ENCODE assay signal across 23 mouse cellular contexts in genomic region chr6:118307481-118307880, GRCm38 (mm10).
A peak's percentile ranks its signal among the peaks of the same experiment; 100 is the strongest.
DNase-seq lines count a peak whose midpoint lies in the region; ATAC-seq lines count a peak whose summit lies in the region.
"Had no signal": no experiment of that assay in that cellular context is flagged by ENCODE, and none has a peak within 500 bp of the region (broad histone marks: within the 10 kb centered on the region; RNA-seq: fewer than 3 reads in every experiment).

No protein-coding gene starts in this region.

- 33% methylated on average over 4 of the region's 4 CpGs for WGBS in kidney, embryonic 15.5 days

- no peak overlapping the region for H3K27ac ChIP-seq in kidney, embryonic 15.5 days
- H3K27ac ChIP-seq: embryonic facial prominence, embryonic 10.5 days; embryonic facial prominence, embryonic 12.5 days; forebrain, embryonic 13.5 days; forebrain, embryonic 15.5 days had no signal

- 0 out of 2 replicates have a peak, but pooled peaks have one; percentile 36 for ATAC-seq in kidney, embryonic 15.5 days (replicated peaks; ENCODE audit: low FRiP score)
- ATAC-seq: activated CD4-positive, CD25-positive, alpha-beta regulatory T cell, adult 4 months; CD4-positive, CD25-positive, alpha-beta regulatory T cell, adult 4 months; forebrain, embryonic 13.5 days; forebrain, embryonic 15.5 days; Patski had no signal

- H3K4me1 ChIP-seq in kidney, embryonic 15.5 days: peaks cover 16% of the 10 kb centered on the region

- H3K9me3 ChIP-seq in kidney, embryonic 15.5 days (replicated peaks): no peaks in the 10 kb centered on the region
- H3K9me3 ChIP-seq: embryonic facial prominence, embryonic 10.5 days; embryonic facial prominence, embryonic 12.5 days; forebrain, embryonic 13.5 days; forebrain, embryonic 15.5 days; G1E had no signal

- H3K4me3 ChIP-seq in kidney, embryonic 15.5 days (replicated peaks): no peak overlapping the region
- H3K4me3 ChIP-seq: embryonic facial prominence, embryonic 10.5 days; embryonic facial prominence, embryonic 12.5 days; forebrain, embryonic 13.5 days; forebrain, embryonic 15.5 days had no signal

- H3K9ac ChIP-seq in kidney, embryonic 15.5 days: no peak overlapping the region
- H3K9ac ChIP-seq: embryonic facial prominence, embryonic 12.5 days; forebrain, embryonic 13.5 days; forebrain, embryonic 15.5 days had no signal

- H3K36me3 ChIP-seq in kidney, embryonic 15.5 days: no peaks in the 10 kb centered on the region
- H3K36me3 ChIP-seq: embryonic facial prominence, embryonic 10.5 days; embryonic facial prominence, embryonic 12.5 days; forebrain, embryonic 15.5 days; G1E had no signal

- H3K4me2 ChIP-seq in kidney, embryonic 15.5 days: no peak overlapping the region
- H3K4me2 ChIP-seq: embryonic facial prominence, embryonic 12.5 days; forebrain, embryonic 13.5 days; forebrain, embryonic 15.5 days had no signal

- H3K27me3 ChIP-seq in kidney, embryonic 15.5 days: no peaks in the 10 kb centered on the region
- H3K27me3 ChIP-seq: embryonic facial prominence, embryonic 12.5 days; forebrain, embryonic 13.5 days; forebrain, embryonic 15.5 days had no signal

- peak; percentile 82 for DNase-seq in heart, adult 11 months
- DNase-seq in heart, adult 9 months (ENCODE audit: low spot score in 2 of 2): no peak
- DNase-seq in kidney, postnatal 14 days: no peak
- peak; percentile 34 for DNase-seq in retina, postnatal 1 day
- DNase-seq in retina, embryonic 14.5 days (ENCODE audit: low spot score): no peak
- DNase-seq: adrenal gland, adult 8-10 months; adrenal gland, postnatal 14 days; adrenal gland, postnatal 36 days; B cell, adult 2 months; cerebellum, adult 11-12 months; cerebellum, adult 2 months; cerebellum, adult 9-10 months; cerebellum, postnatal 10 days; cerebellum, postnatal 25 days had no signal

Comparison
In these comparisons a context has a peak if more than half of its experiments do, and no peak if none do; other contexts are left out.
1. DNase-seq: peak in heart, adult 11 months (single experiment) and retina, postnatal 1 day (single experiment); none in heart, adult 9 months (0 of 2), kidney, postnatal 14 days (single experiment) and retina, embryonic 14.5 days (single experiment).